Mouse (Mus musculus) thymus, postnatal 4 days (tissue): Measurements from ENCODE around the gene Macrod1.
A peak's percentile ranks its signal among the peaks of the same experiment; 100 is the strongest.

Experiments used
- DNase-seq: peaks from one replicate; pipeline ENCODE4 v3.0.0; 2021

The Macrod1 gene

DNA sequence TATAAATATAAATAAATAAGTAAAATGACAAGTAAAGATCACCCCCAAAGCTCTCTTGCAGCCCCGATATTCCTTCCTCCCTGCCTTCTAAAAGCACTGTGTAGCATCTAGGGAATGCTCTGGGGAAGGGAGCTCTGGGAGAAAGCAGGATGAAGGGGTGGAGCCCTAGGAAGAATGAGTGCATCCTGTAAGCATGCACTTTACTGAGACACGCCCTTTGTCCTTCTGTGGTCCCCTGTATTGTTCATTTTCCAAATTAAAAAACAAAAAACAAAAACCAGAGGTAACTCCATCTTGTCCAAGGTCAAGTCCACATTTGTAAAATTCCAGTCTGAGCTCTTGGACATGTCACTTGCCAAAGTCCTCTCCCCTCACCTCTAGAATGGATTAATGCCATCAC, 148.3 kb downstream of the Macrod1 start:
- no peak for DNase-seq

DNA sequence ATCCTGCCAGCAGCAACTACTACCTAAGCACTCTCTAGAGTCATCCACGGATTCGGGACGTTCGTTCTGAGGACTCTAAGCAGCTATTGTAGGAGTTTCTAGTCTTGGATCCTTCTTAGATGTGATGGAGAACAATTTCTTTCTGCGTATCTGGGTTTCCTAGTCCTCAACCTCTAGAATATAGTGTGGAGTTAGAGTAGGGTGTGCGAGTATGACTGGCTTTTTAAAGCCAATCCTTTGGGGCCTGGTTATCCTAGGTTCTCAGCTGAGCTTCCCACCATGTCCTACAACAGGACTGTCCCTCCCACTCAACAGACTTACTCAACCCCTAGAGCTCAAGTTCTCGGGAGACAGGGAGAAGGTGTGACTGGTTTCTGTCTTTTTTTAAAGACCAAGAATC, 148.7 kb downstream of the Macrod1 start:
- DNase-seq, result no peak

DNA sequence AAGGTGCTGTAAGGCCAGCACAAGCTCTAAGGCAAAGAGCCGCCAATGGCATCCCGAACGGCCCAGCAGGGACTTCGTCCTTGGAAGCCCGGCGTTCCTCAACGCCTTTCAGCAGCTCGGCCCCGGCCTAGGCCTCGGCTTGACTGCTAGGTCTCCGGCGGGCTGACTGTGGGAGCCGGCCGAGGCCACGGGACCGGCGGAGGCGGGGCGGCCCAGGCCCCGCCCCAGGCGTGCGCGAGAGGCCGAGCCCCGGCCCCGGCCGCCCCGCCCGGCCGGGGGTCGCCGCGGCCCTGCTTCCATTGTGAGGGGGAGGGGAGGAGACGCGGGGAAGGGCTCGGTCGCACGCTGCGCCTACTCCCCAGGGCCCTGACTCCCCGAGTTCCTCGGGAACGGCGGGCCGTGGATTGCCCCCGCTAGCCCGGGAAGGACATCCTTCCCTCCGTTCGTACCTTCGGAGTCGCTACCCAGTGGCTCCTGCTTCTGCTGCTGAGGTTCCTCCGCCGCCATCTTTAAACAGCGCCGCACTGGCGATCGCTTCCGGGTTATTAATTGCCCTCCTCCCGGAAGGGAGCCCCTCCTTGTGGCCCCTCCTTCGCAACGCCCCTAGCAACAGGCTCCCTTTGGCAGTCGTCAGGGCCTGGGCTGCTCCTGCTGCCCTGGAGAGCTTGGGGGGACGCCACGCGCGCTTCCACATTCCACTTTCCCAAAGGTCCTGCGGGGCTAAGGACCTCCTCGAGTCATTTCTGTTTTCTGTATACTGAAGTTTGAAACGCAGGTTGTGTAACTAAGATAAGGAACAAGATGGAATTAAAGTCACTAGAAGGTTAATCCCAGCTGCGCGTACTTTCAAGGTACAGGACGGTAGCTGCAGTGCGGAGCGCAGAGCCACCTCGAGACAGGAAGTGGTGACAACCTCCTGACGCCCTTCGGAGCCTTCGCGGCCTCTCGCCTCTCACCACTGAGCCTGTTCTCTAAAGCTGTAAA, 149.4 kb downstream of the Macrod1 start, which contains the start of gene Otub1:
Otub1 (minus strand) TSS at position 564 of the 984 bp plus-strand sequence.
- peak; percentile 93 for DNase-seq

DNA sequence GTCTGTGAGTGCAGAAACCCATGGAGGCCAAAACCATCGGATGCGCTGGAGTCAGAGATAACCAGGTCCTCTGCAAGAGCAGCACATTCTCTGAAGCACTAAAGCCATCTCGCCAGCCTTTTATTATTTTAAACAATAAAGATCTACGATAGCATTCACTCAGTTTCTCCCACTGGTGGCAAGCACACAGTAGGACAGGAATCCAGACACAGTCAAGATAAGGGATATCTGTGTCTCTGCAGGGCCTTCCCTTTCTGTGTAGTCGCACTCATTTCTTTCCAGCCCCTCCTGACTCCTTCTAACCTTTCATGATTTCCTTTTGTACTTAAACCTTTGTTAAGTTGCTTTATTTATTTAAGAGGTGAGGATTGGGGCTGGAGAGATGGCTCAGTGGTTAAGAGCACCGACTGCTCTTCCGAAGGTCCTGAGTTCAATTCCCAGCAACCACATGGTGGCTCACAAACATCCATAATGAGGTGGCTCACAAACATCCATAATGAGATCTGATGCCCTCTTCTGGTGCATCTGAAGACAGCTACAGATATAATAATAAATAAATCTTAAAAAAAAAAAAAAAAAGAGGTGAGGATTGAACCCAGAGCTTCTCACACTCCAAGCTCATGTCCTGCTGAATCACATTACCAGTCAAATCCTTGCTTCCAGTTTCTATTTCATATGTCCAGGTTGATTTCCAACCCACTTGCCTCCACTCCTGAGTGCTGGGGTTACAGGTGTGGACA, 153.5 kb downstream of the Macrod1 start:
- DNase-seq, result no peak

DNA sequence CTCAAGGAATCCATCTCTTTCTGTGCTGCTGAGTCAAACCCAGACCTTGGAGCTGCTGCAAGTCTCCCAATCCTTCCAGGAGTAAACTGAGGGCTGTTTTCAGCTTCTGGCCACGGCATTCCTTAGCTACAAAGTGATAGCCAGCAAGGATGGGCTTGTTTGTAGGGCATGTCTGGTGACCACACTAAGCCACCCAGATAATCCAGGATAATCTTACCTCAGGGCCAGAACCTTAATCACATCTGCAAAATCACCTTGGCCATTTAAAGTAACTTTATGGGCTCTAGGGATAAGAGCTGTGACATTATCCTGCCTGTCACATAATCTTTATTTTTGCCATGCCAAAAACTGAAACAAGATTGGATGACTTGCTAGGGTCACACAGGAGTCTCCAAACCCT, 155.6 kb downstream of the Macrod1 start:
- no peak for DNase-seq

DNA sequence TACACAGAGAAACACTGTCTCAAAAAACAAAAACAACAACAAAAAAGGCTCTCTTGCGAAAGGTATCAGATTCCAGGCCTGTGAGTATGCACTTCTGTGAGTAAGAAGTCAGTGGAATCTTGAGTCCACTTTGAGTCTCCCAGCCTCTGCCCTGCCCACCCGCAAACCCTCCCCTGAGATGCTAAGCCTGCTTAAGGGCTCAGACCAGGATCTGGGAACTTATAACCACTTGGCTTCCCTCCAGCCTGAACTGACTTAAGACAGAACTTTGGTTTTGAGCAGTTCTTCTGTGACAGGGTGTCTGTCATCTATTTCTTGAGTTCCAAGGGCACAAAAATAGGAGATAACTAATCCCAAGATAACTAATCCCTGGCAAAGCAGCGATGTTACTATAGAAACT, 156.4 kb downstream of the Macrod1 start:
- no peak for DNase-seq

DNA sequence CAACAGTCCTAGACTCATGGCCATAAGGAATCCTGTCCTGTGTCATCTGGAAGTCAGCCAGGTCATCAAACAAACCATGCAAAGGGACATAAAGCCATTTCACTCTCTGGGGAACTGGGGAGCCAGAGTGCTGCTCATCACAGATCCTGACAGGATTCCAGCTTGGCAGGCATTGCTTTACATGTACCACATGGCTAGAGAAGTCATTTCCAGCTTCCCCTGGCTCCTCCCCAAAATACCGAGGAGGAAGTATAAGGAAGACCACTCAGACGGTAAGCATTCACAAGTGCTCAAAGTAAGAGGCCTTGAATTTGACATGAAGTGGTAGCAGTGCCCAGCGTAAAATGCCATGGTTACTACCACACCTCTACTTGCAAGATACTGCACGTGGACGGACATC, 157.9 kb downstream of the Macrod1 start:
- DNase-seq, result no peak

DNA sequence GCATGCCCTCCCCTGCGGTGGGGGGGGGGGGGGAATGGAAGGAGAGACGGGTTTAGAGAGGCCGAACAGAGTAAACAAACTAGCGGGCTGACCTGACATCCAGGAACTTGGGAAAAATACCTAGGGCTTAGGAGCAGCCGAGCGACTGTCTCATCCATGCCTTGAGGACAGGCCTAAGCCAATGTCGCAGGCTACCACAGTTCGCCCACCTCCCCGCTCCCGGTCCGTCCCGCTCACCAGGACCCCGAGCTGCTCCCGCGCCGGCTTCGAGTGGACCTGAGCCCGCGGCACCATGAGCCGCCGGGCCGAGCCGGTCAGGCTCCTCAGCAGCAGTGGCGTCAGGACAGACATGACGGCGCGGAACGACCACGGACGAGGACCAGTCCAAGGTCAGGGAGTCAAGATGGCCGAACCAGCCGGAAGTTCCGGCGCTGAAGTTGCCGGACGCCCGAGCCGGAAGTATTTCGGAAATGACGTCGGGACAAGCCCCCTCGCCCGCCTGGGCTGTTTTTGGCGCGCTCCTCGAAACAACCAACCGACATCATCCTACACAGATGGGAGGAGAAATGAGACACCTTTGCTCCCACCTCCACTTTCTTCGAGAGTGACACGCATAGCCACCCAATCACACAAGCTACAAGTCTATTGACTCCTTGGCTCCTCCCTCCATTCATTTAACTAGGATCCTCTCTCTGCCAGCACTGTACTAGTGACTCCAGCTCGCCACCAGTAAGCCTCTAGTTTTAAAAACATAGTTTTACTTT, 160.7 kb downstream of the Macrod1 start, which contains the start of gene Cox8a:
Cox8a (minus strand) TSS at position 455 of the 764 bp plus-strand sequence.
- peak; percentile 88 for DNase-seq

DNA sequence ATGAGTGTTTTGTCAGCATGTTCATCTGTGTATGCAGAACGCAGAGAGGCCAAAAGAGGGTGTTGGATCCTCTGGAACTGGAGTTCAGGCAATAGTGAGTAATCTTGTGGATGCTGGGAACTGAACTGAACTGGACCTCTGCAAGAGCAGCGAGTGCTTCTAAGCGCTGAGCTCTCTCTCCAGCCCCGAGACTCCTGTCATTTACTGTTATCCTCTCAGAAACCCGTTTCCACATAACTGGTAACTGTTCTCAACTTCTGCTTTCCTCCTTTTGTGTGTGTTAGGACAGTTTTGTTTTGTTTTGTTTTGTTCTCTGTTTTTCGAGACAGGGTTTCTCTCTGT, 161.3 kb downstream of the Macrod1 start:
- no peak for DNase-seq

DNA sequence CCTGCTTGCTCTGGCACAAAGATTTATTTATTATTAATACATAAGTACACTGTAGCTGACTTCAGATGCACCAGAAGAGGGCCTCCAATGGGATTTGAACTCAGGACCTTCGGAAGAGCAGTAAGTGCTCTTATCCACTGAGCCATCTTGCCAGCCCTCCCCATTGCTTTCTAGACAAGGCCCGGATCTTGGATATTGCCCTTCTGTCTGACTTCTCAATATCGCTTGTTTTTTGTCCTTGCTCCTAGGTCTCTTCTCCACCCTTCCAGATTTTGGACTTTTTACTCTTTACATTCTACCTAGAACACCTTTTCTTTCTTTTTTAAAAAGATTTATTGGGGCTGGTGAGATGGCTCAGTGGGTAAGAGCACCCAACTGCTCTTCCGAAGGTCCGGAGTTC, 162.1 kb downstream of the Macrod1 start:
- DNase-seq, result no peak

DNA sequence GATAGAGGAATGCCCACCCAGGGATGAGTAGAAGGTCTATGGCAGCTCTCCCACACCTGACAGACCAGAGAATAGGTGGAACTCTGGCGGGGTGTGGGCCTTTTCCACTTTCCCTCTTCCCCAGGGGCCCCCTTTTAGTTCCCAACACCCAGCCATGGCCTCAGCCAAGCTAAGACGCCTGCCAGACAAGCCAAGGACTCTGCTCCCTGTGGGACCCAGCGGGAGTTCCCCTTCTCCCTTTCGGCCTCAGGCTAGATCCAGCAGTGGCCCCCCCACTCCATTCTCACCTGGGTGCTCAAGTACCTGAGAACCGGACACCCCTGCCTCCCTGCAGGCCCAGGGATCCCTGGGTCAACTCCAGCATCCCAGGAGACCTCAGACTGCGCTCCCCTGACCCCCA, 165.6 kb downstream of the Macrod1 start:
- DNase-seq, result no peak

DNA sequence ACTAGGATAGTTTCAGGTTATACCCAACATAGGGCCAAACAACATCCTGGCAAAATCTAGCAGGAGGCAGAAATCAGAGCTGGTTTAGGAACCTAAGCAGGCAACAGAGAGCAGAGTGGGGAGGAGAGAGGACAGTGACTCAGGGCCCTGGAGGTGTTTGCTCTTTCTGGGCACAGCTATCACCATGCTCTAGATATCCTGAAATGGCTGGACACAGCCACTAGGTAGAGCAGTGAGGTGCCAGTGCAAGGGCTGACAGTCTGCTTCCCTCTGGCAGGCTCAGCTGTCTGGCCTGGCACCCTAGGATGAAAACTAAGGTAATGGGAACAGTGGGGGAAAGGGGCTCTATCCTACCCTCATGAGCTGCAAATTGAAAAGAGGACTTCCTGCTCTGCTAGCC, 166.9 kb downstream of the Macrod1 start:
- DNase-seq, result no peak

DNA sequence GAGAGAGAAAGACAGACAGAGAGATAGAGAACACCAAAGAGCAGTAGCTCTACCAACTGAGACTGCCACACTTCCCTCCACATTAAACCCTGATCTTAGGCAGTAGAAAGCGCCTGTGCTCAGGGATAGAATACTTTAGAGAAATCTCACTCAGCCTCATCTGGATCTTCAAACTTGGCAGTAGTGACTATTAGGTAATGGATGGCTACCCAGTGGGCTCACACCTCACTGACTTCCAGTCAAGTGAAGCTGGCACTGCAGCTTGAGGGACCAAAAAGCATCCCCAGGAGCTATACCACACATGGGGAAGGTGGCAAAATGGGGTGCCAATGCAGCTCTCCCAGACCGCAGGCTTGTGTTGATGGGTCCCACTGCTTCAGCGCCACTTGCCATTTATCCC, 167.6 kb downstream of the Macrod1 start:
- DNase-seq, result no peak

DNA sequence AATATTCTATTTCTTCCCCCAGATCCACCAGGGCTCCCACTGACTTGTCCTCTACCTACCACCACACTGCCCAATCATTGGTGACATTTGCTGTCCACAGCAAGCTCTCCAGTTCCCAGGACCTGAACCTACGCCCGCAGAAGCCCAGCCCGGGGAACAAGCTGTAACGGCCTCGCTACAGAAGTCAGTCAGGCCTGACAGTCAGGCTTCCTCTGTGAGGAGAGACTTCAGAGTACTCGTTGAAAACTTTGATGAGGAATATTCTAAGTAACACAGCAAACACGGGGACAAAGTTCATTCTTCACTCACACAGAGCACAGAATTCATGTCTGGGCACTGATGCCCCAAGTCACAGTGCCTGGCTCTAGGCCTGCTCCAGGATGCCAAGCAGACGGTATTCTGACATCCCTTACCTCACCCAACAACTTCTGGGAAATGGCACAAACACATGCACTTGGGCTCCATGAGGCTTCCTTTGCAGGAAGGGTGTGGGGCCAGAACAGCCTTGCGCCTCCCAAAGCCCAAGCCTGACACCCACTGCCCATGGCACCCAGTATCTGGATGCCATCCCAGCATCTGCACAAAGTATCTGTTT, 168.6 kb downstream of the Macrod1 start:
- DNase-seq, result no peak

DNA sequence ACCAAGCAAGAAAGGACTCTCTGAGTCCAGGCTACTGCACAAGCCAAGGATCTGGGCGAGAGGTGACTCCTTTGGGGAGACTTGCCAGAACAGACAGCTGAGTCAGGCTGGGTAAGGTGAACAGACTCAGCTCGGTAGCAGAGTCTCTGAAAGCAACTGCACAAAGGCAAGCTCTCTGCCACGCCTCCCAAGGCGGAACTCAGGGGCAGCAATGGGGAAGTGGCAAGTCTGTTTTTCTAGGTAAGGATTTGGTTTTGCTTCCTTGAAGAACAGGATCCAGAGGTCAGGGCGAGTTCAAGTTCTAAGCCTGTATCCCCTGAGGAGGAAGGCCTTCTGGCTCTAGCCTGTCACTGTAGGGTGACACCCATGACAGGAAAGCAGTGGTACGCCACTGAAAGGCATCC, 169.9 kb downstream of the Macrod1 start:
- no peak for DNase-seq

DNA sequence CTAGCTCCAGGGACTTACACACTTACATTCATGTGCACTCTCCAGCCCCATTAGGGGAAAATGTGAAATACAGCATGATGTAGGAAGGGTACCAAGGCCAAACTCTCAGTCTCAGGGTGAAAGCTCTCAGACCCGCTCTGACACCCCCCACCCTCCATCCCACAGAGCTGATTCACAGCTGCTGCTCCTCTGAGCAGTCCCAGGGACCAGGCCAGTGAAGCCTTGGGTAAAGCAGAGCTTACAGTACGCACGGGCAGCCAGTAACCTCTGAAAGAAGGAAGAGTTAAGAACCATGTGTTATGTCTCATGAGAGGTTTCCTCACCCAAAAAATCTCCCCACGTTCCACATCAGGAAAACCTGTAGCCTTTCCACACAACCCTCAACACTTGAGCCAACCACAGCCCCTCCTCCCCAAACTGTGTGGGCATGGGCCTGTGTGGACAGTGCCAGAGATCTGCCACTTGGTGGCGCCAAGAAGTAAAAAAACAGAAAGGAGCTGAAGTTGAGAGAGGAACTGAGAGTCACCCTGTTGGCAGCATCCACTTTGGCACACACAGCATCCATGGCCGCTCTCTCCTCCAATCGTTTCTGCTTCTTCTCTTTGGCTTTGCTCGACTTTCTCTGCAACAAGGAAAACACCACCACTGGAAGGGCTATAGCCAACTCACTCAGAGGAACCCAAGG, 178.1 kb downstream of the Macrod1 start:
- DNase-seq, result peak; percentile 88

DNA sequence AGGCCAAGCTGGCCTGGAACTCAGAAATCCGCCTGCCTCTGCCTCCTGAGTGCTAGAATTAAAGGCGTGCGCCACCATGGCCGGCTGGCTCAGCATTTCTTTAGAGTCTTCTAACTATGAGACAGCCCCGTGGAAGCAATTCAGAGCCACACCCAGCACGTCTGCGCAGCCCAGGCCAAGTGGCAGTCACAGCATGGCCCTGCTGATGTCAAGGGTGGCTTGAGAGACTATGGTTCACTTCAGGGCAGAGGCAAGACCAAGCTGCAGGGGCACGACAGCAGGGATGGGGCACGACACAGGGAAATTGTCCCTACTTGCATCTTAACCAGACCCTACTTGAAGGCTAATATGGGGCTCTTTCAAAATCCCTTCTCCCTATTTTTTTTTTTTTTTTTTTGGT, 178.9 kb downstream of the Macrod1 start:
- DNase-seq, result no peak

DNA sequence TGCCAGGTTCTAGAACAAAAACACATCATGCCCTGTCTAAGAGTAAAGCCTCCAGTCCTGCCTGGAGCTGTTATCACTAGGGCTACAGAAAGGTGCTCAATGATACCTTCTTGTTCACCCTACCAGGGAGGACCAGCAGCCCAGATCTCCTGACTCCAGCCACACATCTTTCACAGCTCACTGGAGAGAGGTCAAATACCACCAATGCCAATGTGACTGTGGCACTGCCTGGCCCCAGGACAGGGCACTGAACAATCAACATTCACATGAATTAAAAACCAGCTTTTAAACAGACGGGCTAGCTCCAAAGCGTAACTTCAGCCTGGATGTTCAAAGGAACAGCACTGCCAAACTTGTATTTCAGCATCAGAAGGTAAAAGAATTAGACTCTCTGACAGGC, 179.4 kb downstream of the Macrod1 start:
- no peak for DNase-seq

DNA sequence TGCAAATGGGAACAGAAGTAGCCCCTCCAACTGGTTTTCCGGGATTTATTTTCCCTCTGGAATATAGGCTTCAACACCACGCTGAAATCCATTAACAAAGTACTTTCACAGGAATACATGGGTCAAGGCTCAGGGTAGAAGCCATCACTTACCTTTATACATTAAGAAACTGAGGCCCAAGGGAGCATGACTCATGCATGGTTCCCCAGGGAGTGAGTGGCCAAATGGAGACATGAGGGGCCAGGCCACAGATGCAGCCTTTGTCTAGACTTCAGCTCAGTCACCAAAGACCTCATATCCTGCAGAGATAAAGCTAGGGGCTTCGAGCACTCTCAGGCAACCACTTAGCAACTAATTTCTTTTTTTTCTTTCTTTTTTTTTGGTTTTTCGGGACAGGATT, 180.1 kb downstream of the Macrod1 start:
- DNase-seq, result no peak

DNA sequence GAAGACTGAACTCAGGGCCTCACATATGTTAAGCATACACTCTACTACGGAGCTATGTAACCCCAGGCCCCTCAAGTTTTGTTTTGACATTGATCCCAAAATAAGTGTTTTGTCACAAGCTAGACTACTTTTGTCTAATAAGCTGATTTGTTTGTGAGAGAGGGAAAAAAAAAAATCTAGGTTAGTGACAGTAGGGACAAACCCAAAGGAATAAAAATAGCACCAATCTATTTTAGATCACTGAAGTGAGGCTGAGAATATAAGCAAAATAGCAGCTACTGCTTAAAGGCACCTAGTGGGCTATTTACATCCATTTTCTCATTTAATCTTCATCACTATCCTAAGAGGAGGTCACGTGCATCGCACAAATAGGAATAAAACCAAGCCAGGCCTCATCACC, 183.0 kb downstream of the Macrod1 start:
- no peak for DNase-seq

DNA sequence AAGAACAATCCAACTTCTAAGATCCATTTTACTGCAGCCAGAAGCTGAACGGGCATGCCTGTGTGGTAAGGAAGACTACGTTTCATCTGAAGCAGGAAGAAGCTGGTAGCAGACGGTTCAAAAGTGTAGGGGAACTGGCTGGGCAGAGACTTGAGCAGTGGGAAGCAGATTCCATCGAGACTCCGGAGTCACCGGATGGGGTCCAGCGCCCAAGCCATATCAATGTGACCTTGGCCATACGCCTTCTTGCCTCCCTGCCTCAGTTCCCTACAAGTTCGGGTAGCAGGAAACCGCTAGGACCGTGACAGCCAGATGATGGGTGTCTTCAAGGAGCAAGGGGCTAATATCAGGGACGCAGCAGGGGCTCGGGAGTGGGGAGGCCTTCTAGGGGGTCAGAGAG, 183.7 kb downstream of the Macrod1 start:
- no peak for DNase-seq
